Mouse (Mus musculus) gastrocnemius, postnatal 10 days (tissue): ENCODE results near the gene Myh9. TPM values are rescaled to one million over a fixed set of nuclear protein-coding genes. Genes with fewer than 3 reads are reported as not detected.

ENCODE experiments used
- DNase-seq: peaks from one replicate; pipeline ENCODE4 v3.0.0; 2021; ENCODE audit warnings: mixed read lengths
- total RNA-seq, 2 experiments: library from RNA; stranded (reverse); gene quantifications; 2 replicates each; pipeline ENCODE4 v1.2.3; 2021

The Myh9 gene
- total RNA-seq, 2 experiments from 2014 or later, result 117 to 155 TPM

- no peak for DNase-seq
Measured at GRCm38 (mm10) chr15:77788356-77788755, 53.6 kb downstream of the Myh9 start.

DNA sequence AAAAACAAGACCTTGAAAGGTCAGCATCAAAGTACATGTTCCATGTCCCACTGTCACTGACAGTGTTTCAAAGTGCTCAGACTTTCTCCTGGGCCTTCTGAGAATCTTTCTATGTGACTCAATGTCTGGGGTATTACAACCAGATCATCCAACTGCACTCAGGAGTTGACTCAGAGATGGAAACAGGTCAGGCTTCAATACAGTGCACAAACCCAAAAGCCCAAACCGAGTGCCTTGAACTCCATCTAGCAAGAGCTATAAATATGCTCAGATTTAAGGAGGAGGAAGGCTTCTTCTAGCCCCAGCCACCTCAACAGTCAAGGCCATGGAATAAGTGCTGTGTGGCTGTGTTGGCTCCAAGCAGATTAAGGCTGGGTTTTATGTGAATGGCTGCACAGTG is 56.2 kb downstream of the Myh9 start:
- DNase-seq, result no peak

DNA sequence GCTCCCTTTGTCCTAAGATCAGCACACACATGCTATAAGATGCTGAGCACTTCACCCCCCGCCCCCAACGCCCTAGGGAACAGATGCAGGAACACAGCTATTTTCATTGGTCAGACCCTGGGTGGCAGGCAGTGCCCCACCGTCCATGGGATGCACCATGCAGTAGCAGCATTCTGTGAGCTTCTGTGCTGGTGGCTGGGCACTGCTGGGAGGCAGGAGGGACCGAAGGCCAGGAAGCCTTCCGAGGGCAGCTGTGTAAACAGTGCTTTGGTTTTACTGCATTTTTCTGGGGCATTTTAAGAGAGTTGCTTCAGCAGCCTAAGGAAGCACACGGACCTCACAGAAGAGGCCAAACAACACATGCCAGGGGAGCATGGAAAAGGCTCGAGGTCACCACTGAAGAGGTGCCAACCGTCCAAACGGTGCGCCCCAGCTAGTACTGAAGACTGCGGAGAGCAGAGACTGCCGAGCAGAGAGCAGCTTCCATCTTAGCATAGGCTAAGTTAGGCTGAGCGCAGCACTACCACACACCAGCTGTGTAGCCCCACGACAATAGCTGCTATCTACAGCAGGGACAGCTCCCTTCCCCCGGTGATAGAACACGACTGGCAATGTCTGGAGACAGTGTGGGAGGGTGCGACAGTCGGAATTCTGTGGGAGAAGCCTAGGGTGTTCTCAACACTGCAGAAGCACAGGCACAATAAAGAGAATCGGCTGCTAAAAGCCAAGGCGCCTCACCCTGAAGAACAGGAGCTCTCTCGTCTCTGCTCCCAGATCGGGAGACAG is 57.7 kb downstream of the Myh9 start:
- DNase-seq, result no peak

- DNase-seq, result no peak
Measured at GRCm38 (mm10) chr15:77782449-77783014, 59.4 kb downstream of the Myh9 start.

DNA sequence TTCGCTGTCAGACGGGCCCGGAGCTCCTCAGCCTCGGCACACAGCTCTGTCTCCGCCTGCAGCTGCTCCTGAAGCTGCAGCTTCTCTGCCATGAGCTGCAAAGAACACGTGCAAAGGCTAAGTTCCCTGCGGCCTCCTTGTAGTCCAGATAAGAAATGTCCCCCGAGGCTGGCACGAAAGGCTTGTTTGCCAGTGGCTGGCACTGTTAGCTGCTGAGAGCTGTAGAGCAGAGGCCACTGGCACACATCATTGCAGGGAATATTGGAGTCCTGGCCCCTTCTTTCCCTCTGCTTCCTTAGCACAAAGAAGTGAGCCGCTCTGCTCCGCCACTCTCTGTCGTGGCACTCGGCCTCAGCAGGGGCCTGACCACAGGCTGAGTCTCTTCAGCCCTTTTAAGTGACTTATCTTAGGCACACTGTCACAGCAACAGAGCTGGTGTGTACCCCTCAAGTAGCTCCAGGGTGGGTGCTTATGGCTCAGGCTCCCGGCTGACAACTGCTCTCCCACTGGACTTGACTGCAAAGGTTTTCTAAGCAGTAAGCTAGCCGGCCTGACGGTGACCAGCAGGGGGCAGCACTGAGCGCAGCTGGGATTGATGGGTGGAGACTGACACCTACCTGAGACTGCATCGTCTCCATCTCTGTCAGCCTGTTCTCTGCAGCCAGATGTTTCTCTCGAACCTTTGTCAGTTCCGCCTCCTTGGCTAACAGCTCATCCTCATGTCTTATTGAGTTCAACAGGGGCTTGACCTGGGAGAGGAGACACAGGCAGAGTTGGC is 66.6 kb downstream of the Myh9 start:
- peak; percentile 92 for DNase-seq

GRCm38 (mm10) chr15:77774303-77774702 is 67.7 kb downstream of the Myh9 start:
- no peak for DNase-seq

DNA sequence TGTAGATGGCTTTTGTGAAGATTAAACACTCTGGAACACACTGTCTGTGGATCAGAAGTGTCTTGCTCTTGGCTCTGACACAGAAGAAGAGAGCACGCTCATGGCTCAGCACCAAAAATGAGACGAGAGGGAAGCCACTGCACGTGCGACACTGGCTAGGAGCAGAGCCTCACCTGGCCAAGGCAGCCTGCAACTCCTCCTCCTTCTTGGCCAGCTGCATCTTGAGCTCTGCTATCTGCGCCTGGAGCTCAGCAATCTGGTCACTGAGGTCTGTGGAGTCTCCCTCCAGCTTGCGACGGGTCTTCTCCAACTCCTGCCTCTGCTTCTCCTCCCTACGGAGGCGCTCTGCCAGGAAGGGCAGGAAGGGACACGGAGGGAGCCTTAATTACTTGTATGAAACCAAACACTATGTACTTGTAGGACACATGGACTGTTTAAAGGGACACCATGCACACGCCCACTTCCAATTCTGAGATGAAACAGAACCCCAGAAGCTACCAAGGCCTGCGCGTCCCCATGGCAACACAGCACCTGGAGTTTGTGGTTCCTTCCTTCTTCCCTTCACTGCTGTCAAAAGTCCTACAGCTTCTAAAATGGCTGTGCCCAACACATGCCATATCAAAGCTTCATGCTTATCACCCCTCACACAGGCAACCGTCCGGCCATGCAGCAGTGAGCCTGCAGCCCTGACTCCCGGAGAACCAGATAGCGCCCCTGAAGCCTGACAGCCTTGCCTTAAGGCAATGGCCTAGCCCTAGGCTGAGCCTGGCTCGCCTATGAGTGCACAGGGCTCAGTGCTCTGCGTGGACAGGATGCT is 68.7 kb downstream of the Myh9 start:
- no peak for DNase-seq

DNA sequence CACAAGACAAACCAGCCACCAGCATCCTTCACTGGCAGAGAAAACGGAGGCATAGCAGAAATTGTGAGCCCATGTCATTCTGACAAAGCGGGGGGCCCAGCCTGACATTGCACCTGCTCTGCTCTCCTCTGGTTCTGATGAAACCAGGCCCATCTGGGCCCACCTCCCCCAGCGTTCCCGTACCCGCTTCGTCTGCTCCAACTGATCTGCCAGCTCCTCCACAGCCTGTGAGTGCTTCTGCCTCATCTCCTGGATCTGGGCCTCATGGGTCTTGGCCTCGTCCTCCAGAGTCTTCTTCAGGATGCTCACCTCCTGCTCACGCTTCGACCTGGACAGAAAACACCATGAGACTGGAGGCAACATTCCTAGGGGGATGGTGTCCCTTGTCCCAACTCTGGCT is 71.0 kb downstream of the Myh9 start:
- no peak for DNase-seq

- no peak for DNase-seq
Measured at GRCm38 (mm10) chr15:77770341-77770740, 71.6 kb downstream of the Myh9 start.

DNA sequence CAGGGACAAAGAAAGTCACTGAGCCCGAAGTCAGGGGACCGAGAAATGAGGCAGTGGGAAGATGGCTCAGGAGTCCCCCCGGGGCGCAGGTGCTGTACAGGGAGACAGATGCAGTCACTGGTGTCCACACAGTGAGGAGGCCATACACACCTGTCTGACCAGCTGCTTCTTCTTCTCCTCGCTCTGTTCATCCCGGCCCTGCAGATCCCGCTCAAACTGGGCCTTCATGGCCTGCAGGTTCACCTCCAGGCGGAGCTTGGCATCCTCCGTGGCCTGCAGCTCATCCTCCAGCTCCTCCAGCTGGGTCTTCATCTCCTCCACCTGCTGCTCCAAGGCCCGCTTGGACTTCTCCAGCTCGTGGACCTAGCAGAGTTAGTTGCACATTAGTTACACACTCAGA is 75.0 kb downstream of the Myh9 start:
- no peak for DNase-seq

DNA sequence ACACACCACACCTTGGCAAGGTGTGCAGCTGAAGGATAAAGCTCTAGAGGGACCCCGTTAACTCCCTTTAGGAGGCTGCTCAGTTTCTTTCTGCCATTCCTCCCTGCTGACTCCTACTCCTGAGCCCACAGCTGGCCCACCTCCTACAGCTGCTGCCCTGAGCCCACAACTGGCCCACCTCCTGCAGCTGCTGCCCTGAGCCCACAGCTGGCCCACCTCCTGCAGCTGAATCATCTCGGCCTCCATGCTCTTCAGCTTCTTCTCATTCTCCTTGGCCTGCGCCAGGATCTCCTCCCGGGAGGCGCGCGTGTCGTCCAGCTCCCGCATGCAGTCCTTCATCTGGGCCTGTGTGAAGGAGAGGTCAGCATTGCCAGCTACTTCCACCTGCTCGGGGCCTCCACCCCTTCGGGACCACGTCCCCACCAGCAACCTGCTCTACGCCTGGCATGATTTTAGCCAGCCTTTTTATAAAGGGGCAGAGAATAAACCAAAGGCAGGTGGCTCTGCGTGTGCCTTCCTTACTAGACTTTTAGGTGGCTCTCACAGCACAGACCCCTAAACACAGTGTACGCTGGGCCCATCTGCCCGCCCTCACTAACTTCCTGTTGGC is 76.4 kb downstream of the Myh9 start:
- no peak for DNase-seq

- DNase-seq, result peak; percentile 69
Measured at GRCm38 (mm10) chr15:77764391-77765006, 77.5 kb downstream of the Myh9 start.

GRCm38 (mm10) chr15:77763702-77764101 is 78.3 kb downstream of the Myh9 start:
- peak; percentile 35 for DNase-seq

DNA sequence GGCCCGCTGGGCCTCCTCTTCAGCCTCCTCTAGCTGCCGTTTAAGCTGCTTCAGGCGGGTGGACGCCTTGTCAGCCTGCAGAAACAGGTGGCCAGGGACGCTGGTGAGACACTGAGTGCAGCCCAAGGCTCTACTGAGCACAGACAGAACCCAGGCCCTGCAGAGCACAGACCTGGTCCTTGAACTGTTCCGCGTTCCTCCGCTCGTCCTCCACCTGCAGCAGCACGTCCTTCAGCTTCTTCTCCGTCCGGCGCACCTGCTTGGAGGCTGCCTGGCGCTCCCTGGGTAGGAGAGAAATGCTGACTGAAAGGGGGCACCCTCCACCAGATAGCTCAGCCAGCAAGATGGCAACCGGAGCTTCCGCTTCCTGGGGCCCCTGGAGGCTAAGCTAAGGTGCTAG is 78.9 kb downstream of the Myh9 start:
- no peak for DNase-seq

DNA sequence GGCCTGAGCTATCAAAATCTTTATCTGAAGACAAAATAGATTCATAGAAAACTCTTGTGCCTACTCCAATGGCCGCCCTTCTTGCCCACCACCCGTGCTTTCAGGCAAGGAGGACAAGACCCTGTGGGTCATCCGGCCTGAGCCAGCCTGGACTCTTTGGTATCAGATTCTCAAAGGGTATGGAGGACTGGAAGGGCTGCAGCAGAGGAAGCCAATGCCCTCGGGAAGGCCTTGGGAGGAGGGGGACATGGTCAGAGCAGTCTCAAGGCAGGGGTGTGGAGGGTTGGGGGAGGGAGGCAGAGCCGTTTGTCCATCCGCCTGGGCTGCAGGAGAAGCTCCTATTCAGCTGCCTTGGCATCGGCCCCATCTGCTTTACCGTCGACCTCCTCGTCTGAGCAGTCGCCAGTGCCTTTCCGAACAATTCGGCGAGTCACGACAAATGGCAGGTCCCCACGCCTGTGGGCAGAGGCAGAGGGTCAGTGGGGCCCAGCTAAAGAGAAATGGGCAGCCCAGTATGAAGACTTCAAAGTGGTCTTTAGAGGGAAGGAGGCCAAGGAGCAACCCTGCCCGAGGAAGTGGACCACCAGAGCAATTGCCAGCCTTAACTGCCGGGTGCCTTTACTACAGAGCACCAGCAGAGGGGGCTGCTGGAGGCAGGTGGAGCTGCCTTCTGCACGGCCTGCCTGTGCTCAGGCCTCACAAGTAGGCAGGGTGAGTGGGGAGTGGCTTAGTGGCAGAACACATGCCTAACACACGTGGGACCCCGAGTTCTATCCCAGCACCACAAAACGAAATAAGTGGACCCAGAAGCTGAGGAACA is 80.2 kb downstream of the Myh9 start:
- peak; percentile 41 for DNase-seq

DNA sequence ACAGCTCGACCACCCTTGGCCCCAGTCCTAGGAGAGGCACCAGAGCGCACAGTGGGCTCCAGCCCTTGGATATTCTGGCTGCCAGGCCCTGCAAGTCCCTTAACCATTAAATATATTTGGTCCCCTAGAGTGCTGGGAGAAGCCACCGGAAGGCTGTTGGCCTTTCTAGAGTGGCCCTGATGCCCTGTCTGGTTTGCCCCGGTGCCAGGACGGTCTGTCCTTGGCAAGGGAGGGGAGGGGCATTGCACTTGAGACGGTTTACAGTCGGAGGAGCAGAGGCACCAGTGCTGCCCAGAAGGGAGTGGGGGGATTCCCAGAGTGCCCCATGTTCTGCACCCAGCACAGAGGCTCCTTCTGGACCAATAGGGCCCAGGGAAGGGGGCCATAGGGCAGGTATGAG is 80.9 kb downstream of the Myh9 start:
- DNase-seq, result no peak

- no peak for DNase-seq
Measured at GRCm38 (mm10) chr15:77760037-77760436, 81.9 kb downstream of the Myh9 start.

DNA sequence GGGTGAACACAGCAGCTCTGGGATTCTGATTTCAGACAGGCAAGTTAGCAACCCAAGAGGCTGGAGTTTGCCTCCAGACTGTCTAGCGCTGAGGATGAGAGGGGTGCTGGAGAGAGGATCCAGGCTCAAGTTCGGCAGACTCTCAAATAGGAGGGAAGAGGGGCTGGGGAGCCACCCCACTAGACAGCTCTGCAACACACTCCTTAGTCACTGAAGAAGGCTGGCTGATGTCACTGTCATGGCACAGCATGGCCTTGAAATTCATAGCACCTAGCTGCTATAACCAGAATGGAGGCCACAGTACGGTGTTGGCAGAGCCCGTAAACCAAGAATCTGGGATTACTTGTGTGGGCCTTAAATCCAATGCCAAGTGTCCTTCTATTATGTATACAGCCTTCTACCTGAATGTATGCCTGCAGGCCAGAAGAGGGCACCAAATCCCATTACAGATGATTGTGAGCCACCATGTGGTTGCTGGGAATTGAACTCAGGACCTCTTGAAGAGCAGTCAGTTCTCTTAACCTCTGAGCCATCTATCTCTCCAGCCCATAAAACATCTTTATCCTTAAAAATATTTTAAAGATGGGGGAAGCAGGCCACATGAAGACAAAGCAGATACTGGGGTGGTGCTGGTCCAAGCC is 84.3 kb downstream of the Myh9 start:
- no peak for DNase-seq

DNA sequence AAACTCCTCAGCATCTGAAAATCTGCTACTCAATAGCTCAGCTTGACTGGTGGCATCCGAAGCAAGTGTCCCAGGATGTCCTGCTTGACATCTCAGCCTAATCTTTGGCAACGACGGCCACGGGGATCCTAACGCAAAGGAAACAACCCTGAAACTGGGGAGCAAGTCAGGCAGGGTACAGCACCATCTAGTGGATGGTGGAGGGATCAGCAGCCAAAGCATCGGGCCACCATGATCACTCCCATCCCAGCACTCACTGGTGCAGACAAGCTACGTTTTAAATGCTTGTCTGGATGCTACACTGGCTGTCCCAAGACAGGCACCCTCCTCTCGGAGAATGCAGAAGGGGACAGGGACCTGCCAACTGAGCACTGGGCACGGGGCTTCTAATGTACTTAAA is 85.1 kb downstream of the Myh9 start, which contains the start of gene Apol8:
TSS of gene Apol8 (minus strand) at position 156 of the 400 bp plus-strand sequence.
- DNase-seq, result no peak

GRCm38 (mm10) chr15:77756081-77756480 is 85.9 kb downstream of the Myh9 start:
- DNase-seq, result no peak
